ENCODE assay signal across 10 mouse cellular contexts in genomic region chr4:132567361-132567779, GRCm38 (mm10). TPM values are rescaled to one million over a fixed set of nuclear protein-coding genes. Genes with fewer than 3 reads are reported as not detected.
A peak's percentile ranks its signal among the peaks of the same experiment; 100 is the strongest.
DNase-seq lines count a peak whose midpoint lies in the region; ATAC-seq and TF ChIP-seq lines count a peak whose summit lies in the region.
"Had no signal": no experiment of that assay in that cellular context is flagged by ENCODE, and none has a peak within 500 bp of the region (broad histone marks: within the 10 kb centered on the region; RNA-seq: fewer than 3 reads in every experiment).

No protein-coding gene starts in this region.

- TF ChIP-seq CTCF in lung, postnatal 0 days (IDR thresholded peaks at IDR 0.05) = no peak
- TF ChIP-seq CTCF in left cerebral cortex, adult 2 months (IDR thresholded peaks at IDR 0.05) = no peak

- intact Hi-C loops in left cerebral cortex, adult 2 months (cut with DNase I) = loop anchor here (5.0 kb wide), 1 partner anchor 45 kb away; no protein-coding TSS in a partner anchor

- TF ChIP-seq EP300 in lung, postnatal 0 days (IDR thresholded peaks at IDR 0.05) = peak; percentile 66; the same call in 1 of the 2 replicates

- 0 out of 2 replicates have a peak overlapping the region, but pooled peaks have one; percentile 12 for H3K4me2 ChIP-seq in lung, postnatal 0 days (replicated peaks; ENCODE audit: low read depth, low read length)
- H3K4me2 ChIP-seq in midbrain, embryonic 13.5 days (replicated peaks) = no peak overlapping the region

- peak overlapping the region; percentile 6; the same call in 1 of the 2 replicates for H3K27ac ChIP-seq in lung, postnatal 0 days (ENCODE audit: low read length)
- no peak overlapping the region for H3K27ac ChIP-seq in left cerebral cortex, adult 2 months
- no peak overlapping the region for H3K27ac ChIP-seq in midbrain, embryonic 13.5 days
- H3K27ac ChIP-seq: heart, adult 2 months had no signal

- peak; percentile 60 for ATAC-seq in lung, postnatal 0 days
- ATAC-seq in midbrain, embryonic 13.5 days = no peak

- no peaks in the 10 kb centered on the region for H3K36me3 ChIP-seq in lung, postnatal 0 days (ENCODE audit: insufficient read depth, low read length)
- H3K36me3 ChIP-seq in midbrain, embryonic 13.5 days = no peaks in the 10 kb centered on the region

- H3K27me3 ChIP-seq in lung, postnatal 0 days (replicated peaks; ENCODE audit: insufficient read depth, low read length) = no peaks in the 10 kb centered on the region
- H3K27me3 ChIP-seq in midbrain, embryonic 13.5 days = no peaks in the 10 kb centered on the region

- no peaks in the 10 kb centered on the region for H3K9me3 ChIP-seq in lung, postnatal 0 days (ENCODE audit: low read length)
- H3K9me3 ChIP-seq in midbrain, embryonic 13.5 days = no peaks in the 10 kb centered on the region

- no peak overlapping the region for H3K4me3 ChIP-seq in lung, postnatal 0 days (ENCODE audit: low read depth, low read length)
- H3K4me3 ChIP-seq in left cerebral cortex, adult 2 months = no peak overlapping the region
- no peak overlapping the region for H3K4me3 ChIP-seq in midbrain, embryonic 13.5 days (replicated peaks)
- H3K4me3 ChIP-seq: heart, adult 2 months had no signal

- H3K4me1 ChIP-seq in lung, postnatal 0 days (ENCODE audit: insufficient read depth, low read depth, low read length) = no peaks in the 10 kb centered on the region
- no peaks in the 10 kb centered on the region for H3K4me1 ChIP-seq in midbrain, embryonic 13.5 days (replicated peaks)

- WGBS in lung, postnatal 0 days = 39% methylated on average over 9 of the region's 9 CpGs
- WGBS in midbrain, embryonic 13.5 days = 83% methylated on average over 9 of the region's 9 CpGs

- DNase-seq in cerebellum, postnatal 25 days = peak; percentile 17 to 28
- no peak for DNase-seq in cerebellum, postnatal 36 days
- DNase-seq in retina, postnatal 1 day = peak; percentile 6
- no peak for DNase-seq in retina, embryonic 14.5 days (ENCODE audit: low spot score)
- DNase-seq in lung, postnatal 0 days (ENCODE audit: low spot score) = peak; percentile 86
- DNase-seq in thymus, adult 18-20 months = no peak
- DNase-seq in left cerebral cortex, adult 2 months (ENCODE audit: extremely low spot score in 1 of 2, low spot score in 2 of 2) = no peak
- DNase-seq: kidney, adult 11 months had no signal

- H3K9ac ChIP-seq in lung, postnatal 0 days (replicated peaks; ENCODE audit: low read depth) = no peak overlapping the region
- H3K9ac ChIP-seq in midbrain, embryonic 13.5 days (replicated peaks) = no peak overlapping the region

RNA-seq across cellular contexts. Expression of gene Ptafr, which starts 3.5 kb away (rescaled TPM):
- 2.1 and 2.5 TPM in 2 replicates for polyA plus RNA-seq in lung, postnatal 0 days (2015; fragmentation: Nextera tagmentation; extraction: Ambion mirVana)
- 1 to 10 TPM in 1 of 2 experiments, under 1 TPM in 1; 1.00 to 1.2 TPM for total RNA-seq in left cerebral cortex, adult 2 months (2021)
- 0.41 and 0.51 TPM in 2 replicates for polyA plus RNA-seq in midbrain, embryonic 13.5 days (2015; fragmentation: Nextera tagmentation; extraction: Ambion mirVana)

RNA-seq across cellular contexts. Expression of gene Dnajc8, which starts 32.0 kb away (rescaled TPM):
- polyA plus RNA-seq in lung, postnatal 0 days (2015; fragmentation: Nextera tagmentation; extraction: Ambion mirVana) = 157 and 182 TPM in 2 replicates
- 10 to 100 TPM; 91.4 to 92.9 TPM for total RNA-seq in left cerebral cortex, adult 2 months (2021)
- polyA plus RNA-seq in midbrain, embryonic 13.5 days (2015; fragmentation: Nextera tagmentation; extraction: Ambion mirVana) = 158 and 173 TPM in 2 replicates

RNA-seq across cellular contexts. Expression of gene Atpif1, which starts 33.9 kb away (rescaled TPM):
- polyA plus RNA-seq in lung, postnatal 0 days (2015; fragmentation: Nextera tagmentation; extraction: Ambion mirVana) = 700 and 732 TPM in 2 replicates
- 100 to 1,000 TPM; 430 to 458 TPM for total RNA-seq in left cerebral cortex, adult 2 months (2021)
- 1,327 and 1,380 TPM in 2 replicates for polyA plus RNA-seq in midbrain, embryonic 13.5 days (2015; fragmentation: Nextera tagmentation; extraction: Ambion mirVana)

RNA-seq across cellular contexts. Expression of gene Sesn2, which starts 57.1 kb away (rescaled TPM):
- polyA plus RNA-seq in lung, postnatal 0 days (2015; fragmentation: Nextera tagmentation; extraction: Ambion mirVana) = 11.6 and 16.0 TPM in 2 replicates
- total RNA-seq in left cerebral cortex, adult 2 months (2021) = 10 to 100 TPM; 10.4 to 10.7 TPM
- 7.6 and 9.2 TPM in 2 replicates for polyA plus RNA-seq in midbrain, embryonic 13.5 days (2015; fragmentation: Nextera tagmentation; extraction: Ambion mirVana)

Comparison
In these comparisons a context has a peak if more than half of its experiments do, and no peak if none do; other contexts are left out.
1. DNase-seq: peak in cerebellum, postnatal 25 days (2 of 2), retina, postnatal 1 day (single experiment) and lung, postnatal 0 days (single experiment); none in cerebellum, postnatal 36 days (0 of 2), retina, embryonic 14.5 days (single experiment), thymus, adult 18-20 months (0 of 2) and left cerebral cortex, adult 2 months (0 of 2).